Mouse (Mus musculus): ENCODE measurements at regions not wholly inside any gene's neighbourhood (a gene's known extent, or its start where the extent isn't known, plus 50 kb on each side); places are given as distances from the start of the nearest gene placed in this dataset.

DNA sequence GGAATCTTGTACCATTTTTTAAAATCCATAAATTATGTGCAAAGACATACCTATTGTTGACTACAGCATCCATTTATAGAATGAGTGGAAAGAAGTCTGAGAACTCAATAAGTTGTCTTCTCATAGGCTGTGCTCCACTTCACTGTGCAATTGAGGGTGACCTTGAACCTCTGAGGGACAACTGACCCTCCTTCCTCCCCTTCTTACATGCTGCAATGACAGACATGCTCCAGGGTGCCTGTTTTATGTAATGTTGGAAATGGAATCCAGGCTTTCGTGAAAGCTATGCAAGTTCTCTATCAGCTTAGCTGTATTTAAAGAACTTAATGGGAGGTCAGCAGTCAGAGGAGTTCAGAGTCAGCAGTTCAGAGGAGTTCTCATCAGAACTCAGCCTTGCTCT, 118.9 kb upstream of the Vegfc start:
- ATAC-seq = no peak

DNA sequence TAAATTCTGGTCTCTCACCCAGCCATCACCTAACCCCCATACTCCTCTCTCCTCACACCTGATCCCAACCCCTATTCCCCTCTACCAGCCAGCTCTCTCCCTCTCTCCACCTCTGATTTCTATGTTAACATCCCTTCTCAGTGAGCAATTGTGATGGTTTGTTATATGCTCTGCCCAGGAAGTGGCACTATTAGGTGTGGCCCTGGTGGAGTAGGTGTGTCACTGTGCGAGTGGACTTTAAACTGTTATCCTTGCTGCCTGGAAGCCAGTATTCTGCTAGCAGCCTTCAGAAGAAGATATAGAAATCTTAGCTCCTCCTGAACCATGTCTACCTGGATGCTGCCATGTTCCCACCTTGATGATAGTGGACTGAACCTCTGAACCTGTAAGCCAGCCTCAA, 114.4 kb upstream of the Vegfc start:
- ATAC-seq = no peak

DNA sequence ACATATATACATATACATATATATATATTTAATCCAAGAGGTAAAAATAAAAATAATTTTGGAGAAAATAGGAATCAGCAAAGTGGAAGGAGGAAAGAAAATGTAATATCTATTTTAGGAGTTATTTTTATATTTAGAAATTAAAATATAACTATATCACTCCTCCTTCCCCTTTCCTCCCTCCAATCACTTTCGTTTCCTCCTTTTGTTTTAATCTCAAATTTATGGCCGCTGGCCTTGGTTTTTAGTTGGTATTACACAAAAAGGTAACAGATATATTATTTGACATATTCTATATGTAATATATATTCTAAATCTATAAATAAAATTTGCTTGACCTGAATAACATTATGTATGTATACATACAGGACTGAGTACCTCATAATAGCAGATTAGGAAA, 93.1 kb upstream of the Vegfc start:
- ATAC-seq = no peak

DNA sequence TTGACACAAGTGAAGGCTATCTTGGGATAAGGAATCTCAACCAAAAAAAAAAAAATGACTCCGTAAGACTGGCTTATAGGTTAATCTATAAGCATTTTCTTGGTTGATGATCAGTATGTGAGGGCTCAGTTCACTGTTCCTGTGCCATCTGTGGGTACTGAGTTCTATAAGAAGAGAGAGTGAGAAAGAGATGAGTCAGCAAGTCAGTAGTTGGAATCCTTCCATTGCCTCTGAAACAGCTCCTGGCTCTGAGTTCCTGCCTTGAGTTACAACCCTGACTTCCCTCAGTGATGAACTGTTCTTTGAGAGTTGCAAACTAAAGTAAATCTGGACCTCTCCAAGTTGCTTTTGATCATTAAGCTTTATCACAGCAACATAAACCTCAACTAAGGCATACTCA, 91.7 kb upstream of the Vegfc start:
- ATAC-seq = no peak

DNA sequence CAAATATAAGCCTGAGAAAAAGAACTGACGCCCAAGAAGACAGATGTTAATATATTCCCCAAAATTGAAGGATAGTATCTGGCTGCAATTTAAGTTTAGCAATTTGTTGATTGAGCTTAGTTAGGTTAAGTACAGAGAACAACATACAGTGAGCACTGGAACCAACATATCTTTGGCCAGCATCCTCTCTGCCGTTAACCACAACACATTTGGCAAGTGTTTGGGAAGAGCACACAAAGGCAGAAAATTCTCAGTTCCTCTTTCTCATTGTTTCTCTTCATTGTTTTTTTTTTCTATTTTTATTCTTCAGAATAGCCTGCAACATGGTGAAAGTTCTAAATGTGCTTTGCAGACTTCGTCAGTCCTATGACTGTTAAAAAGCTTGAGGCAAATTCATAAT, 83.2 kb upstream of the Vegfc start:
- ATAC-seq = no peak

DNA sequence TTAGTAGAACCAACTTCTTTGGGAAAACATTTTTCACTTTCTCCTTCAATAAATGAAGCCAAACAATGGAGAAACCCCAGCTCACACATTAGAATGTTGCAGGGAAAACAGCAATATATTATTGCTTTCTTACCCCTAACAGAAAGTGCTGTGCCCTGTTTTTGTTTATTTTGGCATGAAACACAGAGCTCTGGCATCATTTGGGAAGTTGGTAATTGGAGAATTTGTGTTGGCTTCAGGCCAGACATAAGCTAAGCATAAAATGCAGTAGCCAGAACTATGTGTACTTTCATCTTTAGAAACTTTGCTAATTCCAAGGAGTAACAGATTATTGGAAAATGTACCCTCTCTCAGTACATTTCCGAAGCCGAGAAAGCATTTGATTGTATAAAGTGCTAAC, 79.9 kb upstream of the Vegfc start:
- no peak for ATAC-seq

DNA sequence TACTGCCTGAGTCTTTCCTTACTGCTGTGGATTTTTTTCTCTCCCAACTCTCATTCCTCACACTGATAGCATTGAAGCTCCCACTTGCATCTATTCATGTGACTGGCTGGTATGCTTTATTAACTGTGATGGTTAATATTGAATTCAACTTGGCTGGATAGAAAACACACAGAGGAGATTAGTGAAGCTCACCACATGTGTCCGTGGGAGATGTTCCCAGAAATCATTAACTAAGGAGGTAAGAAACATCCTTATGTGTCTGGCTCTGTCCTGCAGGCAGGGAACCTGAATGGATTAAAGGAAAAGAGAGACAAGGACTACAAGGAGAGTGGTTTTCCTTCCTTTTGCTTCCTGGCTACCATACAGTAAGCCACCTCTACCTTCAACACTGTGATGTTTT, 74.5 kb upstream of the Vegfc start:
- ATAC-seq = no peak

DNA sequence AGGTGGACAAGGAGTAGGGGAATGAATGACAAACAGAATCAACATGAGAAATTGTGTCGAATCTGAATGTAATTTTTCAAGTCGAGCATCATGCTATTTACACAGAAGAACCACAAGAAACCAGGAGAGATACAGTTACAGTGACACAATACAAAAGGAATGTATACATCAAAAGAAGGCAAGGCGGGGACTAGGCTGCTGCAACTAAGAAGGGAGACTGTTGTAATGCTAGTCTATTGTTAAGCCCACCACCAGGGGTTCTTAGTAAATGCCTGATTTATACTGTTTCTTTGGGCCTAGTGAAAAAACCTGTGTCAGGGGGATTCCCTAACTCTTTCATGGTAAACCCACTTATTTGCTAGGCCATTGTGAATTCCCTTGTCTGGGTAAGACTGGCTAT, 63.3 kb upstream of the Vegfc start:
- ATAC-seq = no peak

DNA sequence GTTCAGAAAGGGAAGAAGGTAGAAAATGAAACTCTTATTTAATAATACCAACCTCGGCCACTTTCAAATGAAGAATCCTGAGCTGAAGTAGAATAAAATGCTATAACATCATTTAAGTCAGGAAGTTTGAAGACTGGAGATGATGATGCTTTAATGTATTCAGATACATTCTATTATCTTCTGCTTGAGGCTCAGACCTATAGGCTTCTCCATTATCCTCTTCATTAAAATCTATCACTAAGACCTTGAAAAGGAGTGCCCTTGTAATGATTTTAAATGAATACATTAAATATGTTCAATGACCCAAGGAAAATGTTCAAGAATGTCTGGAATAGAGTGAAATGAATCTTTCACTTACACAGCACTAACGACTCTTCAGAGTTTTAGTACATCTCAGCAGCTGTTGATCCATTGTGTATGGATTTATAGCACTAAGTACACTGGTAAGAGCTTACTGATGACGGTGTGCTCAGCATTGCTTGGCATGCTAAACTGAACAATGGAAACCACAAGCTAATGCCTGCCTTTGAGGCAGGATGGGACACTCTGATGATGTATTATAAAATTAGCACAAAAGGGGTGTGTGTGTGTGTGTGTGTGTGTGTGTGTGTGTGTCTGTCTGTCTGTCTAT, 58.8 kb upstream of the Vegfc start:
- no peak for ATAC-seq

Measured in activated CD4-positive, CD25-positive, alpha-beta regulatory T cell, adult 4 months (primary cell).